Mouse (Mus musculus): Measurements from ENCODE around the gene Rab27a.

DNA sequence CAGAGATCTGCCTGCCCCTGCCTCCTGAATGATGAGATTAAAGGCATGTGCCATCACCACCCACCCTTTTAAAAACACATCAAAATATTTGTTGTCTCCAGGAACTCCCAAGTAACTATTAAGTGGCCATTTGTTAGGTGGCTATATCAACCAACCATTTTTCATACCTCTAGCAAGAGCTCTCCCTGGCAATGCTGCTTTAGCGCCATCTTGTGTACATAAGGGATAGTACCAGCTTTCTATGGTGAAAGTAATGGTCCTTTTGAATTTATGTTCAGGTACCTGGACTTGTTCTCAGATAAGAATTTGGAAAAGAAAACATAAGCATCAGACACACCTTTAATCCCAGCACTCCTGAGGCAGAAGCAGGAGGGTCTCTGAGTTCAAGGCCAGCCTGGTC, 47.1 kb downstream of the Rab27a start:
- no peak for TF ChIP-seq EP300 (IDR thresholded peaks at IDR 0.05; ENCODE audit: insufficient read depth, low read depth, low read length)
- TF ChIP-seq CTCF (IDR thresholded peaks at IDR 0.05): peak; percentile 98
- no peak for TF ChIP-seq POLR2A (IDR thresholded peaks at IDR 0.05; ENCODE audit: insufficient read depth, low read depth, low read length)

All from heart, adult 2 months (tissue).